ENCODE assay signal across 12 mouse cellular contexts in genomic region chr19:32616646-32617045, GRCm38 (mm10).
"Had no signal": no experiment of that assay in that cellular context is flagged by ENCODE, and none has a peak within 500 bp of the region (broad histone marks: within the 10 kb centered on the region; RNA-seq: fewer than 3 reads in every experiment).

No protein-coding gene starts in this region.

- DNase-seq: left cerebral cortex, postnatal 4 days; liver; liver, embryonic 13.5 days; liver, postnatal 0 days; lung, adult 18-20 months; lung, adult 2 months; lung, embryonic 14.5 days; lung, postnatal 10 days; lung, postnatal 14 days; lung, postnatal 36 days; lung, postnatal 4 days; midbrain, embryonic 14.5 days had no signal
